ENCODE assay signal across 11 mouse cellular contexts in genomic region chr8:83666866-83667234, GRCm38 (mm10). TPM values are rescaled to one million over a fixed set of nuclear protein-coding genes. Genes with fewer than 3 reads are reported as not detected.
DNase-seq lines count a peak whose midpoint lies in the region; ATAC-seq lines count a peak whose summit lies in the region.
"Had no signal": no experiment of that assay in that cellular context is flagged by ENCODE, and none has a peak within 500 bp of the region (broad histone marks: within the 10 kb centered on the region; RNA-seq: fewer than 3 reads in every experiment).

No protein-coding gene starts in this region.

- peaks cover 8% of the 10 kb centered on the region for H3K27me3 ChIP-seq in heart, embryonic 15.5 days
- peaks cover 12% of the 10 kb centered on the region; the same call in 1 of the 2 replicates for H3K27me3 ChIP-seq in midbrain, embryonic 13.5 days
- H3K27me3 ChIP-seq in midbrain, embryonic 10.5 days (ENCODE audit: low read depth, poor library complexity, severe bottlenecking) = peaks cover 22% of the 10 kb centered on the region
- H3K27me3 ChIP-seq in hindbrain, embryonic 15.5 days = no peaks in the 10 kb centered on the region
- H3K27me3 ChIP-seq in stomach, embryonic 14.5 days (ENCODE audit: control insufficient read depth, insufficient read depth, low read length) = no peaks in the 10 kb centered on the region

- 93% methylated on average over 3 of the region's 3 CpGs for WGBS in heart, embryonic 15.5 days
- 86% methylated on average over 3 of the region's 3 CpGs for WGBS in midbrain, embryonic 13.5 days
- WGBS in midbrain, embryonic 10.5 days = 88% methylated on average over 3 of the region's 3 CpGs
- 75% methylated on average over 3 of the region's 3 CpGs for WGBS in hindbrain, embryonic 15.5 days
- 85% methylated on average over 3 of the region's 3 CpGs for whole genome bisulfite sequencing in stomach, embryonic 14.5 days

- intact Hi-C loops in heart, postnatal 36 days (cut with DNase I) = loop anchor here (2.0 kb wide), 1 partner anchor 24 kb away; no protein-coding TSS in a partner anchor

- peaks cover 48% of the 10 kb centered on the region for H3K4me1 ChIP-seq in heart, embryonic 15.5 days (replicated peaks)
- H3K4me1 ChIP-seq in midbrain, embryonic 13.5 days (replicated peaks) = peaks cover 41% of the 10 kb centered on the region
- peaks cover 44% of the 10 kb centered on the region for H3K4me1 ChIP-seq in midbrain, embryonic 10.5 days
- peaks cover 43% of the 10 kb centered on the region for H3K4me1 ChIP-seq in hindbrain, embryonic 15.5 days (replicated peaks)
- H3K4me1 ChIP-seq in stomach, embryonic 14.5 days (ENCODE audit: control insufficient read depth, insufficient read depth, low read length) = peaks cover 50% of the 10 kb centered on the region

- H3K4me3 ChIP-seq in heart, embryonic 15.5 days = no peak overlapping the region
- H3K4me3 ChIP-seq in midbrain, embryonic 13.5 days (replicated peaks) = no peak overlapping the region
- H3K4me3 ChIP-seq in midbrain, embryonic 10.5 days = no peak overlapping the region
- H3K4me3 ChIP-seq in hindbrain, embryonic 15.5 days = no peak overlapping the region
- H3K4me3 ChIP-seq in stomach, embryonic 14.5 days (ENCODE audit: low read depth, low read length) = peak overlapping the region; percentile 2; the same call in 1 of the 2 replicates

- no peak for DNase-seq in heart, postnatal 36 days
- DNase-seq in midbrain, embryonic 10.5 days (ENCODE audit: low spot score) = no peak
- DNase-seq: cerebellum, adult 11-12 months; thymus, postnatal 14 days had no signal

- no peaks in the 10 kb centered on the region for H3K9me3 ChIP-seq in heart, embryonic 15.5 days (replicated peaks)
- no peaks in the 10 kb centered on the region for H3K9me3 ChIP-seq in midbrain, embryonic 13.5 days
- no peaks in the 10 kb centered on the region for H3K9me3 ChIP-seq in midbrain, embryonic 10.5 days (replicated peaks)
- no peaks in the 10 kb centered on the region for H3K9me3 ChIP-seq in hindbrain, embryonic 15.5 days
- no peaks in the 10 kb centered on the region for H3K9me3 ChIP-seq in stomach, embryonic 14.5 days (ENCODE audit: control insufficient read depth, low read depth, low read length)

- ATAC-seq in heart, embryonic 15.5 days (replicated peaks; ENCODE audit: insufficient number of reproducible peaks, insufficient read depth, low FRiP score, low read depth) = no peak
- ATAC-seq in midbrain, embryonic 13.5 days = no peak
- no peak for ATAC-seq in hindbrain, embryonic 15.5 days (ENCODE audit: low FRiP score, low read depth)
- ATAC-seq in stomach, embryonic 14.5 days (ENCODE audit: insufficient number of reproducible peaks, insufficient read depth, low FRiP score, low read depth) = no peak
- no peak for ATAC-seq in erythroid progenitor cell, adult 5-6 weeks (replicated peaks; ENCODE audit: low FRiP score, poor library complexity, severe bottlenecking)
- no peak for ATAC-seq in activated CD4-positive, CD25-positive, alpha-beta regulatory T cell, adult 4 months
- ATAC-seq: inflammation-experienced regulatory T-cells, adult 6 months had no signal

- H3K4me2 ChIP-seq in heart, embryonic 15.5 days = peak overlapping the region; percentile 18; the same call in 1 of the 2 replicates
- H3K4me2 ChIP-seq in midbrain, embryonic 13.5 days (replicated peaks) = 0 out of 2 replicates have a peak overlapping the region, but pooled peaks have one; percentile 5
- no peak overlapping the region for H3K4me2 ChIP-seq in hindbrain, embryonic 15.5 days
- peak overlapping the region; percentile 36 for H3K4me2 ChIP-seq in stomach, embryonic 14.5 days (replicated peaks; ENCODE audit: low read depth, low read length)

- peak overlapping the region; percentile 24; the same call in 1 of the 2 replicates for H3K9ac ChIP-seq in heart, embryonic 15.5 days
- peak overlapping the region; percentile 49; the same call in 1 of the 2 replicates for H3K9ac ChIP-seq in midbrain, embryonic 13.5 days (replicated peaks)
- H3K9ac ChIP-seq in hindbrain, embryonic 15.5 days = no peak overlapping the region
- no peak overlapping the region for H3K9ac ChIP-seq in stomach, embryonic 14.5 days (replicated peaks; ENCODE audit: low read depth, low read length)

- peaks cover 25% of the 10 kb centered on the region for H3K36me3 ChIP-seq in heart, embryonic 15.5 days
- H3K36me3 ChIP-seq in midbrain, embryonic 13.5 days = peaks cover 50% of the 10 kb centered on the region
- H3K36me3 ChIP-seq in midbrain, embryonic 10.5 days = peaks cover 56% of the 10 kb centered on the region
- peaks cover 19% of the 10 kb centered on the region for H3K36me3 ChIP-seq in hindbrain, embryonic 15.5 days
- H3K36me3 ChIP-seq in stomach, embryonic 14.5 days (ENCODE audit: control insufficient read depth, insufficient read depth, low read length) = peaks cover 29% of the 10 kb centered on the region; the same call in 1 of the 2 replicates

- H3K27ac ChIP-seq in heart, embryonic 15.5 days = peak overlapping the region; percentile 53; the same call in 1 of the 2 replicates
- H3K27ac ChIP-seq in midbrain, embryonic 13.5 days = no peak overlapping the region
- H3K27ac ChIP-seq in midbrain, embryonic 10.5 days (replicated peaks) = no peak overlapping the region
- peak overlapping the region; percentile 5; the same call in 1 of the 2 replicates for H3K27ac ChIP-seq in hindbrain, embryonic 15.5 days (replicated peaks)
- H3K27ac ChIP-seq in stomach, embryonic 14.5 days (ENCODE audit: low read length) = peak overlapping the region; percentile 88; the same call in 1 of the 2 replicates

RNA-seq across cellular contexts. Expression of gene Ptger1, which starts 0.4 kb away (rescaled TPM):
- 0.45 and 0.84 TPM in 2 replicates for polyA plus RNA-seq in heart, embryonic 15.5 days (2015; fragmentation: Nextera tagmentation; extraction: Ambion mirVana)
- total RNA-seq in heart, postnatal 36 days (2021) = under 1 TPM; 0.27 to 0.75 TPM
- polyA plus RNA-seq in midbrain, embryonic 13.5 days (2015; fragmentation: Nextera tagmentation; extraction: Ambion mirVana) = 0.75 and 0.81 TPM in 2 replicates
- polyA plus RNA-seq in midbrain, embryonic 10.5 days (2016; fragmentation: Nextera tagmentation; extraction: Ambion mirVana) = 0.29 and 0.38 TPM in 2 replicates
- polyA plus RNA-seq in hindbrain, embryonic 15.5 days (2015; fragmentation: Nextera tagmentation; extraction: Ambion mirVana) = 1.00 and 1.0 TPM in 2 replicates
- polyA plus RNA-seq in stomach, embryonic 14.5 days (2014; fragmentation: Nextera tagmentation; extraction: Ambion mirVana) = 3.1 and 5.4 TPM in 2 replicates
- total RNA-seq in erythroid progenitor cell, adult 5-6 weeks (2015; ENCODE audit: low replicate concordance) = not detected in 2 replicates
- 0.13 TPM in 1 of 2 replicates, not detected in the other for total RNA-seq in erythroid progenitor cell, adult 5-6 weeks (2017; ENCODE audit: low replicate concordance)
- polyA plus RNA-seq in activated CD4-positive, CD25-positive, alpha-beta regulatory T cell, adult 4 months (2017; shearing (Covaris generic)) = 1 to 10 TPM in 1 of 2 experiments, under 1 TPM in 1; 0.93 to 1.1 TPM

RNA-seq across cellular contexts. Expression of gene Gipc1, which starts 14.4 kb away (rescaled TPM):
- polyA plus RNA-seq in heart, embryonic 15.5 days (2015; fragmentation: Nextera tagmentation; extraction: Ambion mirVana) = 127 and 141 TPM in 2 replicates
- total RNA-seq in heart, postnatal 36 days (2021) = 10 to 100 TPM; 25.2 to 28.3 TPM
- 164 and 172 TPM in 2 replicates for polyA plus RNA-seq in midbrain, embryonic 13.5 days (2015; fragmentation: Nextera tagmentation; extraction: Ambion mirVana)
- 233 and 242 TPM in 2 replicates for polyA plus RNA-seq in midbrain, embryonic 10.5 days (2016; fragmentation: Nextera tagmentation; extraction: Ambion mirVana)
- polyA plus RNA-seq in hindbrain, embryonic 15.5 days (2015; fragmentation: Nextera tagmentation; extraction: Ambion mirVana) = 132 and 133 TPM in 2 replicates
- polyA plus RNA-seq in stomach, embryonic 14.5 days (2014; fragmentation: Nextera tagmentation; extraction: Ambion mirVana) = 180 and 185 TPM in 2 replicates
- 2.9 and 5.9 TPM in 2 replicates for total RNA-seq in erythroid progenitor cell, adult 5-6 weeks (2015; ENCODE audit: low replicate concordance)
- 9.3 and 12.5 TPM in 2 replicates for total RNA-seq in erythroid progenitor cell, adult 5-6 weeks (2017; ENCODE audit: low replicate concordance)
- polyA plus RNA-seq in activated CD4-positive, CD25-positive, alpha-beta regulatory T cell, adult 4 months (2017; shearing (Covaris generic)) = 10 to 100 TPM; 21.5 to 26.8 TPM

RNA-seq across cellular contexts. Expression of gene Pkn1, which starts 32.1 kb away (rescaled TPM):
- 15.4 and 22.1 TPM in 2 replicates for polyA plus RNA-seq in heart, embryonic 15.5 days (2015; fragmentation: Nextera tagmentation; extraction: Ambion mirVana)
- 10 to 100 TPM; 53.7 to 62.4 TPM for total RNA-seq in heart, postnatal 36 days (2021)
- polyA plus RNA-seq in midbrain, embryonic 13.5 days (2015; fragmentation: Nextera tagmentation; extraction: Ambion mirVana) = 22.7 and 23.3 TPM in 2 replicates
- polyA plus RNA-seq in midbrain, embryonic 10.5 days (2016; fragmentation: Nextera tagmentation; extraction: Ambion mirVana) = 22.8 and 27.0 TPM in 2 replicates
- polyA plus RNA-seq in hindbrain, embryonic 15.5 days (2015; fragmentation: Nextera tagmentation; extraction: Ambion mirVana) = 27.1 and 30.9 TPM in 2 replicates
- polyA plus RNA-seq in stomach, embryonic 14.5 days (2014; fragmentation: Nextera tagmentation; extraction: Ambion mirVana) = 30.1 and 30.7 TPM in 2 replicates
- total RNA-seq in erythroid progenitor cell, adult 5-6 weeks (2015; ENCODE audit: low replicate concordance) = 12.6 and 25.9 TPM in 2 replicates
- total RNA-seq in erythroid progenitor cell, adult 5-6 weeks (2017; ENCODE audit: low replicate concordance) = 9.2 and 11.0 TPM in 2 replicates
- 10 to 100 TPM; 13.7 to 26.9 TPM for polyA plus RNA-seq in activated CD4-positive, CD25-positive, alpha-beta regulatory T cell, adult 4 months (2017; shearing (Covaris generic))

RNA-seq across cellular contexts. Expression of gene Ddx39, which starts 48.1 kb away (rescaled TPM):
- 107 and 135 TPM in 2 replicates for polyA plus RNA-seq in heart, embryonic 15.5 days (2015; fragmentation: Nextera tagmentation; extraction: Ambion mirVana)
- total RNA-seq in heart, postnatal 36 days (2021) = 10 to 100 TPM; 15.8 to 17.2 TPM
- 154 and 155 TPM in 2 replicates for polyA plus RNA-seq in midbrain, embryonic 13.5 days (2015; fragmentation: Nextera tagmentation; extraction: Ambion mirVana)
- polyA plus RNA-seq in midbrain, embryonic 10.5 days (2016; fragmentation: Nextera tagmentation; extraction: Ambion mirVana) = 314 and 357 TPM in 2 replicates
- 97.5 and 105 TPM in 2 replicates for polyA plus RNA-seq in hindbrain, embryonic 15.5 days (2015; fragmentation: Nextera tagmentation; extraction: Ambion mirVana)
- 141 and 147 TPM in 2 replicates for polyA plus RNA-seq in stomach, embryonic 14.5 days (2014; fragmentation: Nextera tagmentation; extraction: Ambion mirVana)
- 86.5 and 90.1 TPM in 2 replicates for total RNA-seq in erythroid progenitor cell, adult 5-6 weeks (2015; ENCODE audit: low replicate concordance)
- total RNA-seq in erythroid progenitor cell, adult 5-6 weeks (2017; ENCODE audit: low replicate concordance) = 47.4 and 93.2 TPM in 2 replicates
- polyA plus RNA-seq in activated CD4-positive, CD25-positive, alpha-beta regulatory T cell, adult 4 months (2017; shearing (Covaris generic)) = 100 to 1,000 TPM; 164 to 195 TPM

RNA-seq across cellular contexts. Expression of gene Dnajb1, which starts 58.9 kb away (rescaled TPM):
- 36.7 and 47.2 TPM in 2 replicates for polyA plus RNA-seq in heart, embryonic 15.5 days (2015; fragmentation: Nextera tagmentation; extraction: Ambion mirVana)
- total RNA-seq in heart, postnatal 36 days (2021) = 10 to 100 TPM; 10.7 to 16.0 TPM
- polyA plus RNA-seq in midbrain, embryonic 13.5 days (2015; fragmentation: Nextera tagmentation; extraction: Ambion mirVana) = 56.6 and 61.5 TPM in 2 replicates
- 73.3 and 85.7 TPM in 2 replicates for polyA plus RNA-seq in midbrain, embryonic 10.5 days (2016; fragmentation: Nextera tagmentation; extraction: Ambion mirVana)
- 58.1 and 60.9 TPM in 2 replicates for polyA plus RNA-seq in hindbrain, embryonic 15.5 days (2015; fragmentation: Nextera tagmentation; extraction: Ambion mirVana)
- 59.5 and 59.6 TPM in 2 replicates for polyA plus RNA-seq in stomach, embryonic 14.5 days (2014; fragmentation: Nextera tagmentation; extraction: Ambion mirVana)
- 56.2 and 59.5 TPM in 2 replicates for total RNA-seq in erythroid progenitor cell, adult 5-6 weeks (2015; ENCODE audit: low replicate concordance)
- 58.9 and 62.4 TPM in 2 replicates for total RNA-seq in erythroid progenitor cell, adult 5-6 weeks (2017; ENCODE audit: low replicate concordance)
- 10 to 100 TPM; 40.7 to 44.0 TPM for polyA plus RNA-seq in activated CD4-positive, CD25-positive, alpha-beta regulatory T cell, adult 4 months (2017; shearing (Covaris generic))

Comparison
In these comparisons a context has a peak if more than half of its experiments do, and no peak if none do; other contexts are left out.
1. H3K27ac ChIP-seq: peak in heart, embryonic 15.5 days (single experiment), hindbrain, embryonic 15.5 days (single experiment) and stomach, embryonic 14.5 days (single experiment); none in midbrain, embryonic 13.5 days (single experiment) and midbrain, embryonic 10.5 days (single experiment).
2. H3K9ac ChIP-seq: peak in heart, embryonic 15.5 days (single experiment) and midbrain, embryonic 13.5 days (single experiment); none in hindbrain, embryonic 15.5 days (single experiment) and stomach, embryonic 14.5 days (single experiment).